Mouse (Mus musculus): ENCODE data around the gene Capns2.

DNA sequence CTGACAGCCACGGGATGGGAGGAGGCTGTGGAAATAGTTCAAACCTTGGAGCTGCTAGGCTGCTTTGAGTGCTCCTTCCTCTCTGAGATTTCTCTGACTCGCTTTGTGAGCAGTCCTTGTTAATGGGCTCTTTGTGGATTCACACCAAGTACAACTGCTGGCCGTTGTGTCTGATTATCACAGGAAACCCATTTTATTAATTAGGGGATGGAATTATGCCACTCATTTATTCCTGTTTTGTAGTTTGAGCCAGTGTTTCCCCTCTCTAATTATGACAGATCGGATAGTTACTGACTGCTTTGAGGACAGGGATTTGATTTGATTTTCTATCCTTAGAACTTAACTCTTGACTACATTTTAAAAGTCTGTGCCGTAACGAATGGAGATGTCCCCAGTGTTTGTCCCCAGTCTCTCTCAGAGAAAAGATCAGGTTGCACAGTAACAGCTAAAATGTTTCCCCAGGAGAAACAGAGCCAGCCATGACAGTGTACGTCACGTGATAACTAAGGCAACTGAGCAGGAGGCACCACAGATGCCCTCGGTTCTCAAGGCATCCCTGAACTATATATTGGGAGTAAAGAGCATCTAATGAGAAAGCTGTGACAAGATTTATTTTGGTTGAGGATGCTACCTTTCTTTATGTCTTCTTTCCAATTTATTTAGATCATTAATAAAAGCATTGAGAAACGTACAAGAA lies 29.0 kb upstream of the Capns2 start:
- TF ChIP-seq CTCF (IDR thresholded peaks at IDR 0.05; ENCODE audit: extremely low read depth, insufficient read depth, insufficient read length, insufficient replicate concordance) (no peak), POLR2A (IDR thresholded peaks at IDR 0.05; ENCODE audit: low read depth, low read length) (no peak)

All from spleen, adult 2 months (tissue).